Mouse (Mus musculus) cerebellum, adult 9-10 months (tissue): ENCODE measurements around the gene Prr5l.
"Not testable (repeated sequence)": the region's sequence is repeated elsewhere in the genome, so short reads cannot be mapped to it uniquely, and the experiment has no call there.

Experiments used
- DNase-seq: peaks from one replicate; pipeline ENCODE4 v3.0.0; 2022

The Prr5l gene

DNA sequence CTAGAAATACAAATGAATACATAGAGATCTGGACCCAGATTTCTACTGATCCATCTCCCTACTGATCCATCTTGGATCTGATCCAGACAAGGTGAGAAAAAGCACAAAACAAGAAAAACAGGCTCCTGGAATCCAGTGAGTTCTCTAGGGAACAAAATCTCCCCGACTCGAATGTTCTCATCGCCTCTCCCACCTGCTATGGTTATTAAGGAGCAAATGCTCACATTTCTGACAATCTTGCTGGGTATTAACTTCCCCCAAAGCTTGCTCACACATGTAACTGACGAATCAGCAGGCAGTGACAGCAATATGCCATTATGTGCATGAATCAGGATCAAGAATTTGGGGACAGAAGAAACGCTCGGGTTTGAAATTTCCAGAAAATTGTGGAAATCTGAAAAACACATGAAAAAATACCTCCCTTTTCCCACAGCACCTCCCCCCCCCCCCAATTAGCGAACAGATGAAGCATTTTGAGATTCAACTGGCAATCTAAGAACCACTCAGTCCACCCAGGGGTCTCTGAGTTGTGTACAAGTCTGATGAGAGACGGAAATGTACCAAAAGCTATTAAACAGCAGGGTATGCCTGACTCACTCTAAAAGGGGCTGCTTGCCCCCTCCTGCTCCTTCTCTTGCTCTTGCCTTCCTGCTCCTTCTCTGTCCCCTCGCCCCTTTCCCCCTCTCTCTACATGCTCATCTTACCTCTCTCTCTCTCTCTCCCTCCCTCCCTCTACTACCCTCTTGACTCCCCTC lies 123.1 kb downstream of the Prr5l start:
- no peak for DNase-seq

DNA sequence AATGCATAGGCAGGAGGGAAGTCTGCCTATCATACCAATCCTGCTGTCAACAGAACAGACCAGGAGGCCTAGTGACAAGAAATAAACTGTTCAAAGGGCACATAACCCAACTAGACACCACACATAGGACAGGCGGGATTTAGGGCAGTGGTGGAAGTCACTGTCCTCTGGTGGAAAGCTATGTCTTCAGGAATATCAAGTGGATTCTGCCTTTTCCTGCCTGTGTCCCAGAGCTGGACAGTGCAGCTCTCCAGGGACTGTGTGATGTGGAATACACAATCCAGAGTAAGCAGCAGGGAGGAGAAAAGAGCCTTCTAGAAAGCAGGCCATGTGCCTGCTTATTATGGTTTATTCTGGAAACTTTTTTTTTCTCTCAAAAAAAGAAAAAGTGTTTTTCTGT lies 125.0 kb downstream of the Prr5l start:
- DNase-seq = no peak

DNA sequence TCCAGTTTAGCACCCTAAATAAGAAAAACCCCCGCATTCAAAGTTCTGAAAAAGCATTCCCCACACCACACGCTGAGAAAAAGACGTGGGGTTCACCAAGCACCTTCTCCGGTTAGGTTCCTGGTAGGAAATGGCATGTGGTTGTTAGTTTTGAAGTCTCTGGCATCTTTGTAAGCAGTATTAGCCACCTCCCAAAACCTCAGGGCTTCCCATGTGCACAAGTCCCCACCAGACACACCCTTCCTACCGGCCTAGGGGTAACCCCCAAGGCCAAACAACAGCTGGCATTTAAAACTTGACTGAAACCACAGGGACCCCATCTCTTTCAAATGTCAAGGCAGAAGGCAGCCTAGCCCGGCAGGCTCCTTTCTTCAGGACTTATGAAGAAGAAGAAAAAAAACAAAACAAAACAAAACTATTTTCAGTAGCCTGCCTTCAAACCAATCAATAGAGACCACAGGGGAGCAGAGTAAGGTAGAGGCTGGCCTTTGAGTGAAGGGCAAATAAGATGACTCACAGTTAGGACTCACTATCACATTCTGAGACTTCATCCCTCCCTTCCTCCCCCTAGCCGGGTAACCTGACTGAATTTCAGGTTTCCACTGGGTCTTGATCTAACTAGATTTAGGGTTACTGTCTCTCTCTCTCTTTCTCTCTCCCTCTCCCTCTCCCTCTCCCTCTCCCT lies 126.6 kb downstream of the Prr5l start:
- DNase-seq = no peak

DNA sequence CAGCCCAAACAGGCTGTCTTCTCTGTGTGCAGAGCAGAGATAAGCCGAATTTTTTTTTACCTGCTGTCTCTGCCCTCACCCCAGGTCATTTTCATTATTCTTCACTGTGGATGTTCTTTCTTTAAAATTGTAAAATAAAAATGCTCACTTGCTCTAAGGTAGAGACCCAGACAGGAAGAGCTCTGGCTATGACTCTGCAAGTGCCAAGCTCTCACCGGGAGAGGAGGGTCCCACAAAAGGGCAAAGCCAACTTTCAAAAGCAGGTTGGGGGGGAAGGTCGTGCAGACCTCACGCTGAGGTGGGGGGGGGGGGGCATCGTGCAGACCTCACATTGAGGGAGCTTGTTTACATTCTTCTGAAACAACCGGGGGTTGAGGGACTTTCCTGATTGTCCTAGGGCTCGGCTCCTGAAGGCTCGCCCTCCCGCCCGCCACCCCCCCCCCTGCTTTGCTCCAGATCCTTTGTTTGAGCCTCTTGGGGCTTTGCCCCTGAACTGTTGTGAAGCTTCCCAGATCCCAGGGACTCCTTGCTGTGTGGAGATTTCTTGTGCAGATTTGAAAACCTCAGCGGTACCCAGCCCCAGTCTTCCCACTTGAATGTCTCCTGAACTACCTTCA lies 127.8 kb downstream of the Prr5l start:
- DNase-seq = no peak

DNA sequence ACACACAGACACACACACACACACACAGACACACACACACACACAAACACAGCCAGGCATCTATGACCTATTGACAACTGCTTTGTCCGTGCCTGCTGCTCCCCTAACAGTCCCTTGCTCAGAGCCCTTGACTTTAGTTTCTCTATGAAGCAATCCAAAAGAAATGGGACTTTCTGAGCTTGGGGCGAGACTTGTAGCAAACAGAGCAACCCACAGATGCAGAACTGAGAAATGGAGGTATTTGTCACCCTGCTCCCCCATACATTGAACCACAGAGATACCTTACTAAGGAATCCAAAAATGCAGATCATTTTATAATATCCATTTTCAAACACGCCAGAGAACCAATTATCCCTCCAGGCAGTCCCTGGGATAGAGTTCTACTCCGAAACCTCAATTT lies 128.4 kb downstream of the Prr5l start:
- DNase-seq = no peak

DNA sequence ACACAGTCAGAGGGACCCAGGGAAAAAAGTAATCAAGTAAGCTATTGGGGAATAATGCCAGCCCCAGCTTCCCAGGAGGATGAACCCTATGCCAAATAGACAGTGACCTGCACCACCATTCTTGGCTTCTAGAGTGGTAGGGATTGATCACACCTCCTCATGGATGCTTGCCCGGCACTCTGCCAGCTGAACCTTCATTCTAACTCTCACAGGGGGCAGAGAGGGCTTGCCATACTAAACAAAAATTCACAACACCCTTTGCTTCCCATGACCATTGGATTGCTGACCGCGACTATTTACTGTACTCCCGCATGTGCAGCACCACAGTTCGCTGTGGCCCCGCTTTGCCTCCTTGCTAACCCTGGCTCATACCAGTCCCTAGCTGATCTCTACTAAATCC lies 129.8 kb downstream of the Prr5l start:
- DNase-seq = no peak

DNA sequence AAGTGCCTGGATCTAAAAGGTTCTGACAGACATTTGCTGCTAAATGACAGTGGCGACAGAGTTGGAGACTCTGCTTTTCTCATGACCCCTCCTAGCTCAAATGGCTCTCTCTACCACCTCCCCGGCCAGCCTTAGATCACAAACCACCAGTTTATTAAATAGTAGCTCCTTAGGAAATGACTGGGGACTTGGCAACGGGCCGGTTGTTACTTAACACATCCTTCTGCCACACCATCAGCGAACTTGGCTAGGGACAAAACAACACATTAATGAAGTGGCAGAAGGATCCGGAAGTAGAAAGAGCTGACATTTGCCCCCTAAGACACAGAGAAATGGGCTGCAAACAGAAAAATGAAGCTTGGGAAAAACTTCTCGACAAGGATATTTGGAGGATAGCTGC lies 130.4 kb downstream of the Prr5l start:
- no peak for DNase-seq

DNA sequence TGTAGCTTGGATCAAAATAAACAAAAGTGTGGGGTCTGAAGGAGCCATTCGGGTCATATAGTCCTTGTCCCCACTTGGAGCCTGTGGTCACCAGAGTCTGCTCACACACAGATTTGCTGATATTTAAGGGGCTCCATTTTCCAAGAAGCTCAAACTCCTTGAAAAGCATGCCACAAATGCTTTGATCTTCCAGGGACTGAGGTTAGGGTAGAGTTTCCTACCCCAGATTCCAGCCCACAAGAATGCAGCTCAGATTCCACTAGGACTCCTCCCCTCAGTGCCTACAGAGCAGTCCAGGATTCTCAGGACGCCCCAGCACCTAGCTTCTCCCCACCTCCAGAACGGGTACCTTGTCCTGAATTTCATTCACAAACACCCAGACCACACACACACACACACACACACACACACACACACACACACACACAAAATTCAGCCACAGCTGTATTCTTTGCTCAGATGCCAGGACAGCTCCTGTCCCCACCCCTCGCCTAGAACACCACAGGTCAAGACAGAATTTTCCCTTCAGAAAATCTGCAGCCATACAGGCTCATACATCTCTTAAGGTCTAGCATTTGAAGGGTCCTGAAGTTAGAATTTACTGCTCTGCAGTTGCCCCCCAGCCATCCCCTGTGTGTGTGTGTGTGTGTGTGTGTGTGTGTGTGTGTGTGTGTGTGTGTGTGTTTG lies 131.4 kb downstream of the Prr5l start:
- no peak for DNase-seq

DNA sequence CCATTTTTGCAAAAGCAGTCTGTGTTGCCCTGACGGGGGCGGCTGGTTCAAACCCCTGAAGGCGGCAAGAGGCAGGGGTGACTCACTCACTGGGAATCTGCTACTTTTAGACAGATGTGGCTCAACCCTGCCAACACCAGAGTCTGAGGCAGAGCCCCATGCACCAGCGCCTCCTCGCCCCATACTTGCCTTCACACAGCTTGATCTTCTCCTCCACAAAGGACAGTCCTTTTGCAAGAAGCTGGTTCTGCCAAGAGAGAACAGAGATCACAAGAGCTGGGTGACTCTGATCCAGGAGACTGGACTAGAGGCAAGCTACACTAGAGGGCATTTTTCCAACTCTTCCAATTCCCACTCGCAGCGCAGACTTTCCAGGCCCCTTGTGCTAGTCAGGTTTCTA lies 136.3 kb downstream of the Prr5l start:
- DNase-seq = no peak

DNA sequence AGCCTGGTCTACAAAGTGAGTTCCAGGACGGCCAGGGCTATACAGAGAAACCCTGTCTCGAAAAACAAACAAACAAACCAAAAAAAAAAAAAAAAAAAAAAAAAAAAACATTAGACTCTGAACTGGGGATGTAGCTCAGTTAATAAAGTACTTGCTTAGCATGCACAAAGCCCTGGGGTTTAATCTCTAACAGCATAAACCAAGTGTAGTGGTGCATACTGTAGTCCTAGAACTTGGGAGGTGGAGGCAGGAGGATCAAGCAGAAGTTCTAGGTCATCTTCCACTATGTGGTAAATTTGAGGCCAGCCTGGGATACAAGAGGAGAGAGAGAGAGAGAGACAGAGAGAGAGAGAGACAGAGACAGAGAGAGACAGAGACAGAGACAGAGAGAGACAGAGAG lies 137.2 kb downstream of the Prr5l start:
- DNase-seq = not testable (repeated sequence)

DNA sequence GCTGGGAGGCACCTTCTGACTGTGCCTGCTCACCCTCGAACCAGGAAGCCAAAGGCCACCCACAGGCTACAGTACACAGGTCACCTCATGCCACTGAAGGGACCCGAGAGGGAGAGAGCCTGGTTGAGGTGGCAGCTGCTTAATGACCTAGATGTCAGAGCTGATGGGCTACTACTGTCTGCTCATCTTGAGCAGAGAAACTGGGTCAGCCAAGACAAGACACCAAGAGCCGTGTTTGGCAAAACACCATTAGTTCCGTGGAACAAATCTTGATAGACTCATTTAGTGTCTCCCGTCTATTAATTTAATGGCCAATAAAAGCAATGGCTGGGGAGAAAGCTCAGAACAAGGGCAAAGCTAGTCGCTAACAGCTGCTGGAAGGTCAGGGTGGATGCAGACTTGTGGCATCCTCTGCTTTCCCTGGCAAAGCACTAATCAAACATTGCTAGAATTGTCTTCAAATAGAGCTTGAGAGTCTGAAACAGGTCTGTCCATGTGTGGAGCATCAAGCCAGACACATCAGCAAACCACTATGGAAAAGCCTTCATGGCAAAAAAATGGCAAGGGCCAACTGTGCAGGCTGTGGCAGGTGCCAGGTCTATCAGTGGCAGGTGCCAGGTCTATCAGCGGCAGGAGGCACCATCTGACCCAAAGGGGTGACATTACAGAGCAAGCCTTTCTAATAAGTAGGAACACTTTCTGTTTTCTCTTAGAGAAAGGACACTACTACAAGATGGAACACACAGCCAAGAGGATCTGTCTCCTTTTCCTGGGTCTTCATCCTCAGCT lies 140.6 kb downstream of the Prr5l start:
- no peak for DNase-seq

DNA sequence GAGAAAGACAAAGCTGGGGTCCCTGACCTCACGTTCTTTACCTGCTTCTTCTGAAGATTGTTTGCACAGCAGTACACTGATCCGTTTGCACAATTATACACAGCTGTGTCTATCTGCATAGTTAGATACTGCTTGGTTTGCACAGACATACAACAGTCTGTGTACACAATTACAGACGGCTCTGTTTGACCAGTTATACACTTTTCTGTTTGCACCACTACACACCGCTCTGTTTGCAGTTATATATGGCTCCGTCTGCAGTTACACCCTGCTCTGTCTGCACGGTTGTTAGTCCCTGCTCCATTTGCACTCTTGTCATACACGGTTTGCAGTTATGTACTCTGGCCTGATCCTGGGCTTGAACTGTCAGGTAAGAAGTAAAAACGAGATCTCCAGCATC lies 141.2 kb downstream of the Prr5l start:
- DNase-seq = no peak

DNA sequence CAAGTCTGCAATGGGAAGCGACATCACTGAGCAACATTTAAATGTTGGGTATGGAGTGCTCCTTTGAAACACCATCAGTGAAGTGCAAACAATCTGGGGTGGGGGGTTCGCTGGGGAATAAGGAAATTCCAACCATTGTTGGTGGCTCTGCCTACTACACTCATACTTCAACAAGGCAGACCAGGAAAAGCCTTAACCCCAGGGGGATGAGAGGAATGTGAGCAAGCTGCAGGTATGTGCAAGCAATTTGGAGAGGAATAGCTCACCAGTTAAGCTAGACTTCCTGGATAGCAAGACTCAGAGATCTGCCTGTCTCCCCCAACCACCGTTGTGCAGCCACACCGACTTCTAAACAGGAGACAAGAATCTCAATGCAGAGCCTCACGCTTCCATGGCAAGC lies 142.9 kb downstream of the Prr5l start:
- DNase-seq = no peak

DNA sequence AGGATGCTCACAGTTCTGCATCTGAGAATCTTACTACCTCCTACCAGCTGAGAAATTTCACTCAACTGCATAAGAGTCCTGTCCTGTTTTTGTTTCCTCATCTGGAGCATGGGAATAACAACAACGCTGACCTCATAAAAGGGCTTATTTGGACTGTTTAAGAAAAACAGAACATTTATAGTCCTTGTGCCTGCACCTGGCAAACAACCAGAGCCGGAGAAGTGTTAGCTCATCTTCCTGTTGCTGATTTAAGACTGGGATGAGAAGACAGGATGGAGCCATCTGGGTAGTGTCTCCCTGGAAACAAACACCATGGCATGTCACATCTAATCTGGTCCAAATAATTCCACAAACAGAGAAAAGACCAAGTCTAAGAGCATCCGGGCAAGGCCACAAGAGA lies 149.3 kb downstream of the Prr5l start:
- DNase-seq = no peak

DNA sequence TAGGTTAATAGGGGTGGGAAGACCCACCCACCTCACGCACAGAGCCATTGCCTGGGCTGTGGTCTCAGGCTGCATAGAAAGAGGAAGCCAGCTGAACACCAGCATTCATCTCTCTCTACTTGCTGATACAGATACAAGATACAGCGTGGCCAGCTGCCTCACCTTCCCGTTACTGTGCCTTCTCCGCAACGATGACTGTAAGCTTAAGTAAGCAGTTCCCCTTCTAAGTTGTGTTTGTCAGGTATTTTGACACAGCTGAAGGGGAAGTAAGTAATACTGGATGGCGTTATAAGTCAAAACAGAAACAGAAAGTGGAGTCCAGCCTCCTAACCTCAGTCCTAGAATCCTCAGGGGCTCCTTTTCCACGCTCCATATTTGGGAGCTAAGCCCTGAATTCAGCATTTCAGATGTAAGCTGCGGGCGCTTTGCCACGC lies 150.0 kb downstream of the Prr5l start:
- no peak for DNase-seq

DNA sequence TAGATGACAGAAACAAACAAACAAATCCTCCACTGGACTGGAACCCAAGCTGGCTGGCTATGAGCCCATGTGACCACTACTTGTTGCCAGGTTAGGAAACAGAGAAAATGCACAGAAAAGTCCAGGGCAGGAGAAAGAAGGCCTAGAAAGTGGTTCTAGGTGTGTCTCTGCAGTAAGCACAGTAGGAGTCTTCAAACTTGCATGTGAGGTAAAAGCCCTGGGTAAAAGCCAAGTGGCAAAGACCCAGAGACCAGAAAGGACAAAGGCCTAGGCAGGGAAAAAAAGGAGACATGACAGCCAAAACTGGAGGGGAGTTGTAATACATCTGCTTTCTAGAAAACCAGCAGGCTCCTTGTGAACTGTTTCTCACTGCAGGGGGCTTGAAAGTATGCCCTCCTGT lies 151.9 kb downstream of the Prr5l start:
- DNase-seq = no peak

DNA sequence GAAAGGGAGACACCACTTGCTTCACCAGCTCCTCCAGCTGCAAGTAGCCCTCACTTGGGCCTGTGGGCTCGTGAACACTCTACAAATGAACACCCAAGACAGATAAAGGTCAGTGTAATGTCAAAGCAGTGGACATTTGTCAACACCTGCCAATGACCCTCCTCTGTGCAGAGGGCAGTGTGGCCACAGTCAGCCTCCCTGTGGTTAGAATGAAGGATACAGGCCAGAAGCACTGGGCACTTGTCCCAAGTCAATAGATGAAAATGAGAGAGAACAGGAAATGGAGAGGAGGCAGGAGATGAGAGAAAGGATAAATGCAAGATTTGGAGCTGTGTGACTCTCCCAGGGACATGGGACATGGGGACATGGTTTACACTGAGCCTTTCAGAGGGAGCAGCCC lies 153.4 kb downstream of the Prr5l start:
- DNase-seq = no peak

DNA sequence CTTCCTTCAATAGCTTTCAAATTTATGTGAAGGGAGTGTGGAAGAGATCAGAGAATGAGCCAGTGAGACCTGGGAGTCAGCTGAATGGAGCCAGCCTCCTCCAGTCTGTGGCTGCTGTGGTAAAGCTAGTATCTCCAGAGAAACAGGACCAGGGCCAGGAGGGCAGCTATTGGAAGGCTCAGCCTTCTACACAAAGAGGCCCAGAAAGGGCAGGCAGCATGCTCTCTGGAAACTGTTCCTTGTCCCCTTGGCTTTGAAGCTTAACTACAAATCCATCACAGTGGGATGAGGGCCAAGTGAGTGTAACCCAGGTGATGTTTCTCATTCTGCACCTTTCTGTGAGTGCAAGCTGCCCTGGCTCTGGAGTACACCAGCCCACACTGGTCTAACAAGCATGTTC lies 155.0 kb downstream of the Prr5l start:
- DNase-seq = no peak

DNA sequence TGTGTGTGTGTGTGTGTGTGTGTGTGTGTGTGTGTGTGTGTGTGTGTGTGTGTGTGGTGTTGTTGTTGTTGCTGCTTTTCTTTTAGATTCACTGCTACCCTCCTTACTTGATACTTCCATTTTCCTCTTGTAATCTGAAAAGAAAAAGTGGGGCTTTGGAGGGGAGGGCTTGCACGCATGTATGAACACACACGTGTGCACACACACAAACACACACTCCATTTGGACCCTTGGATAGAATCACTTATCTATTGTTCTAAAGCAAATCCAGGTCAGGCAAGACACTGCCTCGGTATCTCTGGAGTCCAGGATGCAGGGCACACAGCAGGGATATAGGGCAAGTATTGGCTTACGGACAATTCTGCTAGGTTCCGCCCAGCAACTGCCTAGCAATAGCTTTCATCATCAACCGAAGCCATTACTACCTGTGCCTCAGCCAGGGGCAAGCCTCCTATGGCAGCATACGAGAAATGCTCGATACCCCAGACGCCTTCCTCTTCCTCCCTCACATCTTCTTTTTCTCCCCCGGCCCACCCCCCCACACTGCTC lies 159.4 kb downstream of the Prr5l start:
- DNase-seq = no peak

DNA sequence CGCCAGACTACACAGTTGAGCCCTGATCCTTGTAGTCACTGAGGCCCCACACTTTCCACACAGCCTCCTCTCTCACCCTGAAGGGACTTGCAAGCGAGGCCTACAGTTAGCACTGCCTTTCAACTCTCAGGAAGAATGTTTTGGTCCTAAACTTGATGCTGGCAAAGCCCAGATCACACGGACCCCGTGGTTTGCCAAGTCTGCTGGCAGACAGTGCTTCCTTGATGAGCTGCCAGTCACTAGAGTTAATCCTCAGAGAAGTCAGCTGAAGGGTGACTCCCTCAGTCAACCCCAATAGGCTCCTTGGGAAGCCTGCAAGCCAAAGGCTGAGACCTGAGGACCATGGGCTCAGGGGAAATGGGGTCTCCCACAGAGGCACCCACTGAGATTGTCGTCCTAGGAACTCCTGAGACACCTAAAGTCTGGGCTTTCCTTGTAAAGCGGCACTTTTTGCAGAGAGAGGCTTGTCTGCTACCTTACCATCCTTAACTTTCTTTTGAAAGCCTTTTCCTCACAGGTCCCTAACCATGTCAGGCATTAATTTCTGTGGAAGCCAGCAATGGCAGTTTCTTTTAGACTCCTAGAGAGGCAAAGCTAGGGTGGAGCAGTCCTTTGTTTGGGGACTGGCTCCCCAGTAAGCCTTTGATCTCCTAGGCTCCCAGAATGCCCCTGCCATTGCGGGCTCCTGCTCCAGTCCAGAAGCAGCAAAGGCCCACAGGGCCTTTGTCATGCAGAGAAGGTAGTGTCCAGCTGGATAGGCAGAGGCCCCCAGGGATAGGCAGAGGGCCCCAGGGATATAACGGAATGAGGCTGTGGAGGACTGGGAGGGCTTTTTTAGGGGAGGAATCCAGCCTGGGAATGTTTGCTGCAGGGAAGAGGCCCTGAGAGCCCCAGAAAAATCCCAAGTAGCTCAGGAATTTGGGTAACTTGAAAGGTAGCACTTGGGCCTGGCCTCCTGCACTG lies 160.2 kb downstream of the Prr5l start:
- DNase-seq = no peak

DNA sequence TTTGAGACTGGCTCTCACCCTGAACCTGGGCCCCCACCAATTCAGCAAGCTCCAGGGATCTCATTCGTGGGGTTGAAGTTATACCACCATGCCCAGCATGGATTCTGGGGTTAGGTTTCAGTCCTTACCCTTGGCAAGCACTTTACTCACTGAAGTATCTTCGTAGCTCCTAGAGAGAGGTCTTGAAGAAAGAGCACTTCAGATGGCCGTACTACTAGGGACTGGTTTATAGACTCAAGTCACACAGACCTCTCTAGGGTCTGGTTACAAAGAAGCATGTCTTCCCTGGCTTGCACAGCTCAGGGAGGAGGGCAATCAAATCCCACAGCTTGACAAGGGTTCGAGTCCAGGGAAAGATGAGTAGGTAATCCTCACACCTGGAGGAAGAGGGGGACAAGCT lies 161.0 kb downstream of the Prr5l start:
- DNase-seq = no peak
